Mouse (Mus musculus): ENCODE measurements around the gene Kcnj6. TPM values are rescaled to one million over a fixed set of nuclear protein-coding genes. Genes with fewer than 3 reads are reported as not detected.

The Kcnj6 gene
- polyA plus RNA-seq, 1 experiment: not detected

DNA sequence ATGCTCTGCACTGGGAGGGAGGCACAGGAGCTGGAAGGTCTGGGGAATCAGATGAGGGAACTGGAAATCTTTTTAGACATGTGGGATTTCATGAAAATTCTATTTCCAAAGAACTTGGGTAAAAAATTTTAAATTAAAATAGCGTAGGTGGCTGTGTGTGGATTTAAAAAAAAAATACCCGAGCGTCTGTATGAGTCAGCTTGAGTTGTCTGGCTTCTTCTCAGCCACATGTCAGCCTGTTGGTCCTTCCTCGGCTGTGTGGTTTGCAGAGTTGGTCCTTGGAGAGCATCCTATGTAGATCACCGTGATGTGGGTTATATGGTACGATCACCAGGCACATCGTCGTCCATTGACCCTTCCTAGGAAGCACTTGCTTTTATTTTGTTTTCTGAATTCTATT lies 114.3 kb downstream of the Kcnj6 start:
- Histone ChIP-seq H3K27ac (ENCODE audit: insufficient read depth, low read length) (no peak overlapping the region), H3K4me3 (ENCODE audit: extremely low read depth, insufficient read depth, insufficient read length) (no peak overlapping the region), H3K27me3 (ENCODE audit: control insufficient read depth, insufficient read depth, low read length) (no peaks in the 10 kb centered on the region), H3K36me3 (ENCODE audit: control insufficient read depth, insufficient read depth, low read length) (no peaks in the 10 kb centered on the region), H3K4me1 (ENCODE audit: control insufficient read depth, insufficient read depth, insufficient read length) (no peaks in the 10 kb centered on the region)
- TF ChIP-seq POLR2A (IDR thresholded peaks at IDR 0.05; ENCODE audit: low read depth, low read length) (no peak), CTCF (IDR thresholded peaks at IDR 0.05; ENCODE audit: extremely low read depth, insufficient read depth, insufficient read length, insufficient replicate concordance) (no peak)
- 79% methylated on average over 8 of the region's 8 CpGs for WGBS
- DNase-seq (ENCODE audit: low read depth in 1 of 2, low spot score in 2 of 2): no peak

DNA sequence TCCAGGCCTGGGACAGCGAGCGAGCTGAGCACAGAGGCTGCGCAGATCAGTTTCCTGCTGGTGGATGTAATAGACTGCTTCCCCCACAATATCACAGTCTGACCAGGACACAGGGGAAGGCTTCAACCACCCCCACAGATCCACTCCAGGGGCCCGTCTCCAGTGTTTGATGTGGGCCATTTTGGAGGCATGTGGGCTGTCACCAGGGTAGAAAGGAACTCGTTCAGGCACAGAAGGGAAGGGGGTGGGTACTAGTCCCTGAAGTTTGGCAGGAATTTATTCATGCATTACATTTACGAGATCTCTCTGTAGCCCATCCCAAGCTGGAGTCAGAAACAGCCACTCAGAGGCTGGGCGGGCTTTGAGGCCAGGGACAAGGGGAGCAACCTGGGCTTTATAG lies 115.4 kb downstream of the Kcnj6 start:
- no peak overlapping the region for H3K4me3 ChIP-seq (ENCODE audit: extremely low read depth, insufficient read depth, insufficient read length)
- no peak for DNase-seq (ENCODE audit: low read depth in 1 of 2, low spot score in 2 of 2)
- no peaks in the 10 kb centered on the region for H3K4me1 ChIP-seq (ENCODE audit: control insufficient read depth, insufficient read depth, insufficient read length)
- H3K36me3 ChIP-seq (ENCODE audit: control insufficient read depth, insufficient read depth, low read length): no peaks in the 10 kb centered on the region
- WGBS: 65% methylated on average over 7 of the region's 7 CpGs
- no peak for TF ChIP-seq POLR2A (IDR thresholded peaks at IDR 0.05; ENCODE audit: low read depth, low read length)
- no peak for TF ChIP-seq CTCF (IDR thresholded peaks at IDR 0.05; ENCODE audit: extremely low read depth, insufficient read depth, insufficient read length, insufficient replicate concordance)
- H3K27me3 ChIP-seq (ENCODE audit: control insufficient read depth, insufficient read depth, low read length): no peaks in the 10 kb centered on the region
- no peak overlapping the region for H3K27ac ChIP-seq (ENCODE audit: insufficient read depth, low read length)

DNA sequence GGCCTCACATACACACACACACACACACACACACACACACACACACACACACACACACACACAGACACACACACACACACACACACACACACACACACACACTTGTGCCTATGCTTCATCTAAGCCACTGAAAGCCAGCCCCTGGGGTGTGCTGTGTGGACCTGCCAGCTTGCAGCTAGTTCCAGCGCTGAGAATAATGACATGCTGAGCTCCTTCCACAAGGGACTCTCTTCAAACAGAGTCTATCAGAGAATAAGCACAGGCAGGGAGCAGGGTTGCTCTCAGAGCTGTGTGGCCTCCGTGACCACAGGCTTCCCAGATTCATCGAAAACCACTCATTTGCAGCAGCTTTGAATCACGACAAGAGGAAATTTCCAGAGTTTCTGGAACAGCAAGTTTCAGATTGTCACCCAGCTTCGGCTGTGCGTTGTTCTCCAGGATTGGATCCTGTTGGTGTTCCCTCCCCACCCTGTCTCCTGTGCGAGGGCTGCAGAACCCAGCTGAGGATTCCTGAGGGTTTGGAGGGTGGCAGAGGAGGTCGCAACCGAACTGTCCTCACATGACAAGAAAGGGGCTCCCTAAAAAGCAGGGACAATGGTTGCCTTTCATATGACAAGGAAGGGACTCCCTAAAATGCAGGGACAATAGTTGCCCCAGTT lies 124.8 kb downstream of the Kcnj6 start:
- WGBS: 57% methylated on average over 9 of the region's 9 CpGs
- Histone ChIP-seq H3K27ac (ENCODE audit: insufficient read depth, low read length) (no peak overlapping the region), H3K4me1 (ENCODE audit: control insufficient read depth, insufficient read depth, insufficient read length) (no peaks in the 10 kb centered on the region), H3K27me3 (ENCODE audit: control insufficient read depth, insufficient read depth, low read length) (no peaks in the 10 kb centered on the region), H3K36me3 (ENCODE audit: control insufficient read depth, insufficient read depth, low read length) (no peaks in the 10 kb centered on the region), H3K4me3 (ENCODE audit: extremely low read depth, insufficient read depth, insufficient read length) (no peak overlapping the region)
- DNase-seq (ENCODE audit: low read depth in 1 of 2, low spot score in 2 of 2): no peak
- no peak for TF ChIP-seq POLR2A (IDR thresholded peaks at IDR 0.05; ENCODE audit: low read depth, low read length)
- TF ChIP-seq CTCF (IDR thresholded peaks at IDR 0.05; ENCODE audit: extremely low read depth, insufficient read depth, insufficient read length, insufficient replicate concordance): no peak

DNA sequence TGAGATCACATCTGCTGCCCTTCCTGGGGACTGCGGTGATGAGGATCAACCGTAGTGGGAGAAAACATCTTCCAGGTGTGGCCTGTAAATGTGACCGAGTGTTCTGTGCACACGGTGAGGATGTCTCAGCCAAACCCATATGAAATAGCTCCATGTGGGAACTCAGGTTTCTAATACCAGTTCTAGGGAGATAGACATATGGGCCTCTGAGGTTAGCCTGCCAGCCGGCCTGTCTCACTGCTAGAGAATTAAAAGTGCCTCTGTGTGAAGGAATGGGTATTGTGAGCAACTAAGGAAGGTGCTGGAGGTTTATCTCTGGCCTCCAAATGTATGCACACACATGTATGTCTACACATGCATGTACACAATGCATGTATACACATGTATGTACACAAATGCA lies 129.1 kb downstream of the Kcnj6 start:
- Histone ChIP-seq H3K27ac (ENCODE audit: insufficient read depth, low read length) (no peak overlapping the region), H3K27me3 (ENCODE audit: control insufficient read depth, insufficient read depth, low read length) (no peaks in the 10 kb centered on the region), H3K4me1 (ENCODE audit: control insufficient read depth, insufficient read depth, insufficient read length) (no peaks in the 10 kb centered on the region), H3K36me3 (ENCODE audit: control insufficient read depth, insufficient read depth, low read length) (no peaks in the 10 kb centered on the region), H3K4me3 (ENCODE audit: extremely low read depth, insufficient read depth, insufficient read length) (no peak overlapping the region)
- WGBS: 90% methylated on average over 5 of the region's 5 CpGs
- TF ChIP-seq CTCF (IDR thresholded peaks at IDR 0.05; ENCODE audit: extremely low read depth, insufficient read depth, insufficient read length, insufficient replicate concordance) (no peak), POLR2A (IDR thresholded peaks at IDR 0.05; ENCODE audit: low read depth, low read length) (no peak)
- DNase-seq (ENCODE audit: low read depth in 1 of 2, low spot score in 2 of 2): no peak

DNA sequence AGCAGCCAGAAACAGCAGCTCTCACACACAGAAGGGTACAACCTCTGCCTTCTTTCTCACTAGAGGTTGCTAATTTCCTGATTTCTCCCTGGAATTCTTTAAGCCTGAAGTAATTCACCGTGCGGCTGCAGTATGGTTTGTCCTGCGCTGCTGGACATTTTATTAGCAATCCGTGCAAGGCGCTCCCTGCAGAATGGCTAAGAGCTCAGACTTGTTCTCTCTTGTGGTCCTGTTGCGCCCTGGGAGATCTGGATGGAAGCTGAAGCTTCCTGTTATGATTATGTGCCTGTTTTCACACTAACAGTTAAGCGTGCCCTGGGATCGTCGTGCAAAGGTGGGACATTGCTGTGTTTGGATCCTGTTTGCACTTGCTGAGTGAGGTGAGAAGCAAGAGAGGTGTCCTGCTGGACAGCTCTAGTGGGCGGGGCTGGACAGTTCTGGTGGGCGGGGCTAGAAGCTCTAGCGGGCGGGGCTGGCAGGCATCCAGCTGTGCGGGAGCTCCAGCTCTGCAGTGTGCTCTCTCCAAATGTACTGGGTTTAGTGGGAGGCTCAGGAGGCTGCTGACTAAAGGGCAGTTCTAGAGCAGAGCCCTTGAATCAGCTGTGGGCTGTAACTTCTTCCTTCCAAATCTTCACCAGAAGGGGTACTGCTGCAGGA lies 131.1 kb downstream of the Kcnj6 start:
- no peaks in the 10 kb centered on the region for H3K27me3 ChIP-seq (ENCODE audit: control insufficient read depth, insufficient read depth, low read length)
- no peaks in the 10 kb centered on the region for H3K36me3 ChIP-seq (ENCODE audit: control insufficient read depth, insufficient read depth, low read length)
- no peak for TF ChIP-seq CTCF (IDR thresholded peaks at IDR 0.05; ENCODE audit: extremely low read depth, insufficient read depth, insufficient read length, insufficient replicate concordance)
- no peak for TF ChIP-seq POLR2A (IDR thresholded peaks at IDR 0.05; ENCODE audit: low read depth, low read length)
- no peak overlapping the region for H3K4me3 ChIP-seq (ENCODE audit: extremely low read depth, insufficient read depth, insufficient read length)
- no peaks in the 10 kb centered on the region for H3K4me1 ChIP-seq (ENCODE audit: control insufficient read depth, insufficient read depth, insufficient read length)
- WGBS: 52% methylated on average over 14 of the region's 14 CpGs
- H3K27ac ChIP-seq (ENCODE audit: insufficient read depth, low read length): no peak overlapping the region
- no peak for DNase-seq (ENCODE audit: low read depth in 1 of 2, low spot score in 2 of 2)

DNA sequence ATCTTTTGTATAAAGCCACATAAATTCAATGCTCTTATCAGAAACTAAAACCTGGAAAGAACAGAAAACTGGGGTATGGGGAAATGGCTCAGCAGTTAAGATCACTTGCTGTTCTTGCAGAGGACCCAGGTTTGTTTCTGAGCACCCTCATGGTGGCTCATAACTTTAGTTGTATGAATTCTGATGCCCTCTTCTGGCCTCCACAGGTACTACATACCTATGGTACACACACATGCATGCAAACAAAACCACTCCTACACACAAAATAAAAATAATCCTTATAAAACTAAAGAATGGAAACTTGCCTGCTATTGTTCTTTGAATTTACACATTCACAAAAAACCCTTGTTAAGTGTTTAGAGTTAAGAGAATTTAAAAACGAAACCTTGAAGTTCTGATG lies 131.7 kb downstream of the Kcnj6 start:
- DNase-seq (ENCODE audit: low read depth in 1 of 2, low spot score in 2 of 2): no peak
- H3K27ac ChIP-seq (ENCODE audit: insufficient read depth, low read length): no peak overlapping the region
- no peaks in the 10 kb centered on the region for H3K36me3 ChIP-seq (ENCODE audit: control insufficient read depth, insufficient read depth, low read length)
- no peaks in the 10 kb centered on the region for H3K27me3 ChIP-seq (ENCODE audit: control insufficient read depth, insufficient read depth, low read length)
- no peak overlapping the region for H3K4me3 ChIP-seq (ENCODE audit: extremely low read depth, insufficient read depth, insufficient read length)
- 79% methylated on average over 1 of the region's 1 CpGs for WGBS
- H3K4me1 ChIP-seq (ENCODE audit: control insufficient read depth, insufficient read depth, insufficient read length): no peaks in the 10 kb centered on the region
- TF ChIP-seq CTCF (IDR thresholded peaks at IDR 0.05; ENCODE audit: extremely low read depth, insufficient read depth, insufficient read length, insufficient replicate concordance) (no peak), POLR2A (IDR thresholded peaks at IDR 0.05; ENCODE audit: low read depth, low read length) (no peak)

DNA sequence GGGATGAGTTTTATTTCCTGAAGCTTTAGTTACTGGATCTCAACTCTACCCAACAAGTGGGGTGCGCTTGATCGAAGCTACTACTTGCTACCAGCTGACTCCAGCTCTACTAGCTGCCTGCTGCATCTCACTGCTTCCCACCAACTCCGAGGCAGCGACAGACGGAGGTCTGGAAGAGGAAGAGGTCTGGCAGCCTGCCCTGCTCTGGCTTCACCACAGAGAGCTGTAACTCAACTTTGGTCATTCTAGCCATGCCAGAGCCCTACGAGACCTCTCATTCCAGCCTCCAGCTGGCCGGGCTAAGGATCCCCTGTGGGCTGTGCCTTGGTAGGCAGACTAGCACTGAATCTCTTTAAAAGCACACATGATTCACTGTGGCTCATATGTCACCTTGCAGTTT lies 132.4 kb downstream of the Kcnj6 start:
- DNase-seq (ENCODE audit: low read depth in 1 of 2, low spot score in 2 of 2): no peak
- WGBS: 93% methylated on average over 7 of the region's 7 CpGs
- H3K4me1 ChIP-seq (ENCODE audit: control insufficient read depth, insufficient read depth, insufficient read length): no peaks in the 10 kb centered on the region

More for the DNA sequence above, 132.4 kb downstream of the Kcnj6 start:
- TF ChIP-seq POLR2A (IDR thresholded peaks at IDR 0.05; ENCODE audit: low read depth, low read length) (no peak), CTCF (IDR thresholded peaks at IDR 0.05; ENCODE audit: extremely low read depth, insufficient read depth, insufficient read length, insufficient replicate concordance) (no peak)
- no peaks in the 10 kb centered on the region for H3K36me3 ChIP-seq (ENCODE audit: control insufficient read depth, insufficient read depth, low read length)
- H3K27ac ChIP-seq (ENCODE audit: insufficient read depth, low read length): no peak overlapping the region
- no peaks in the 10 kb centered on the region for H3K27me3 ChIP-seq (ENCODE audit: control insufficient read depth, insufficient read depth, low read length)
- no peak overlapping the region for H3K4me3 ChIP-seq (ENCODE audit: extremely low read depth, insufficient read depth, insufficient read length)

Data from spleen, adult 2 months (tissue).